Mouse (Mus musculus): ENCODE results near the gene H2al1i. TPM values are rescaled to one million over a fixed set of nuclear protein-coding genes. Genes with fewer than 3 reads are reported as not detected.

The H2al1i gene
- polyA plus RNA-seq, 2 experiments from 2014 or later, result not detected

Other genes starting within 250 kb of the H2al1i start
- gene H2al1a, start 25.4 kb upstream of the H2al1i start, polyA plus RNA-seq (2017; shearing (Covaris generic)), result not detected
- gene H2al1b, start 22.2 kb upstream of the H2al1i start, polyA plus RNA-seq (2017; shearing (Covaris generic)), result not detected
- not detected for gene H2al1c, start 19.0 kb upstream of the H2al1i start, polyA plus RNA-seq (2017; shearing (Covaris generic))
- not detected for gene H2al1d, start 15.8 kb upstream of the H2al1i start, polyA plus RNA-seq (2017; shearing (Covaris generic))
- gene H2al1e, start 12.7 kb upstream of the H2al1i start, polyA plus RNA-seq (2017; shearing (Covaris generic)), result not detected
- not detected for gene H2al1f, start 9.5 kb upstream of the H2al1i start, polyA plus RNA-seq (2017; shearing (Covaris generic))
- gene H2al1g, start 6.4 kb upstream of the H2al1i start, polyA plus RNA-seq (2017; shearing (Covaris generic)), result not detected
- gene H2al1h, start 3.2 kb upstream of the H2al1i start, polyA plus RNA-seq (2017; shearing (Covaris generic)), result not detected
- gene H2al1j, start 3.2 kb downstream of the H2al1i start, polyA plus RNA-seq (2017; shearing (Covaris generic)), result not detected

Data from activated CD4-positive, CD25-positive, alpha-beta regulatory T cell, adult 4 months (primary cell).